Mouse (Mus musculus) heart, postnatal 25 days (tissue): ENCODE data around the gene Agpat4. TPM values are rescaled to one million over a fixed set of nuclear protein-coding genes. Genes with fewer than 3 reads are reported as not detected.
A peak's percentile ranks its signal among the peaks of the same experiment; 100 is the strongest.

Experiments
- DNase-seq: peaks from one replicate; pipeline ENCODE4 v3.0.0; 2022; ENCODE audit warnings: low spot score
- intact Hi-C: fragments of 180-260 bp; cut with DNase I; formaldehyde crosslinking; loops from one replicate; pipeline ENCODE4 v1.15.1; 2025
- total RNA-seq, 2 experiments: library from RNA; stranded (reverse); gene quantifications; 2 replicates each; pipeline ENCODE4 v1.2.3; 2021

Gene Agpat4
- 1 to 10 TPM; 4.5 to 5.1 TPM for total RNA-seq

GRCm38 (mm10) chr17:12118561-12118925, at the start of gene Agpat4:
Agpat4 (plus strand) TSS chr17:12118704.
- DNase-seq, result peak; percentile 6
- intact Hi-C loops, result loop anchor here (5.0 kb wide), 2 partner anchors 49 to 89 kb away; no protein-coding TSS in a partner anchor

GRCm38 (mm10) chr17:12076816-12077215, 41.7 kb upstream of the Agpat4 start:
- no peak for DNase-seq
- intact Hi-C loops, result no loop called here

- no peak for DNase-seq
- intact Hi-C loops, result no loop called here
Measured at GRCm38 (mm10) chr17:12080656-12081495, 37.6 kb upstream of the Agpat4 start.

DNA sequence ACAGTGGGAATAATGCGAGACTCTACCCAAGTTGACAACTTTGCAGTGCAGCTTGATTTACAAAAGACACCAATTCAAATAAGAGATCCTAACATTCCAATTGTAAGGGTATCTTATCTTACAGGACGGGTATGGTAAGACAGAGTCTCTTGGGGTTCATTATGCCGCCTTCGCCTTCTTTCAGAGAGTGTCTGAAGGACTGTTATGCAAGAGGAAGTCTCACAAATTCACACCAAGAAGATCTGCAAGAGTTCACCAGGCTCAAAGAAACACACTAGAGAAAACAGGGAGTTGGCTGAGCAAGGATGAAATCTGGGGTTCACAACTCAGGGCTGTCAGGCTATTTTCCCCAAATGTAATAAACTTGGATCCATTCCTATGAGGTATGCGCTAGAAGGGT, 36.3 kb upstream of the Agpat4 start:
- intact Hi-C loops, result no loop called here
- DNase-seq, result no peak

- DNase-seq, result no peak
- intact Hi-C loops, result no loop called here
Measured at GRCm38 (mm10) chr17:12090261-12090927, 28.1 kb upstream of the Agpat4 start.

- intact Hi-C loops, result no loop called here
- DNase-seq, result no peak
Measured at GRCm38 (mm10) chr17:12092901-12093564, 25.5 kb upstream of the Agpat4 start.

GRCm38 (mm10) chr17:12094016-12094415, 24.5 kb upstream of the Agpat4 start:
- intact Hi-C loops, result no loop called here
- no peak for DNase-seq

- intact Hi-C loops, result no loop called here
Measured at GRCm38 (mm10) chr17:12094827-12095590, 23.5 kb upstream of the Agpat4 start.

DNA sequence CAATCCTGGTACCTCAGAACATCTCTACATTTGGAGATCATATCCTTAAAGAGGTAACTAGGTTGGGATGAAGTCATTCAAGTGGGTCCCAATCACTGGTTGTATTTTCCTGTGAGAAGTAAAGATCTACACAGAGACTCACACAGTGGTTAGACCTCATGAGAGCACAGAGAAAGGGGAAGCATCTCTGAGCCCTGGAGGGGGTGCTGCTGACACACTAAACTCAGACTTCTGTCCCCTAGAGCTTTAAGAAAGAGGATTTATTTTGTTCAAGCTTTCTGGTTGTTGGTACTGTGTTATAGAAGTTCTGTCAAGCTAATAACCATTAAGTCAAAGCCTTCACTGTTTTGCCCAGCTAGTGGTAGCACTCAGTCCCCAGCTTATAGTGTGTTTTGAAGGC, 19.1 kb upstream of the Agpat4 start:
- intact Hi-C loops, result no loop called here
- no peak for DNase-seq

More at GRCm38 (mm10) chr17:12094827-12095590, 23.5 kb upstream of the Agpat4 start:
- no peak for DNase-seq

GRCm38 (mm10) chr17:12102326-12102725, 16.2 kb upstream of the Agpat4 start:
- intact Hi-C loops, result loop anchor here (5.0 kb wide), 1 partner anchor 110 kb away; no protein-coding TSS in a partner anchor
- no peak for DNase-seq

DNA sequence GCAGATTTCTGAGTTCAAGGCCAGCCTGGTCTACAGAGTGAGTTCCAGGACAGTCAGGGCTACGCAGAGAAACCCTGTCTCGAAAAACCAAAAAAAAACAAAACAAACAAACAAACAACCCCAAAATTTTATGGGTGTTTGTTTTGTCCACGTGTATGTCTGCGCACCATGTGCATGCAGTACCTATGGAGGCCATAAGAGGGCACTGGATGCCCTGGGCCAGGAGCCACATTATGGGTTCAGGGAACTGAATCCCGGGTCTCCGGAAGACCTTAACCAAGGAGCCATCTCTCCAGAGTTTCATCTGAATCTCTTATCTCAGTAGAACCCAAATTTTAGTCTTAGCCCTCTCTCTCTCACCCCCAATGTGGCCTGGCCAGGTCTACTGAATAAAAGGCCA, 14.7 kb upstream of the Agpat4 start:
- intact Hi-C loops, result loop anchor here (5.0 kb wide), 1 partner anchor 109 kb away; no protein-coding TSS in a partner anchor
- DNase-seq, result no peak

DNA sequence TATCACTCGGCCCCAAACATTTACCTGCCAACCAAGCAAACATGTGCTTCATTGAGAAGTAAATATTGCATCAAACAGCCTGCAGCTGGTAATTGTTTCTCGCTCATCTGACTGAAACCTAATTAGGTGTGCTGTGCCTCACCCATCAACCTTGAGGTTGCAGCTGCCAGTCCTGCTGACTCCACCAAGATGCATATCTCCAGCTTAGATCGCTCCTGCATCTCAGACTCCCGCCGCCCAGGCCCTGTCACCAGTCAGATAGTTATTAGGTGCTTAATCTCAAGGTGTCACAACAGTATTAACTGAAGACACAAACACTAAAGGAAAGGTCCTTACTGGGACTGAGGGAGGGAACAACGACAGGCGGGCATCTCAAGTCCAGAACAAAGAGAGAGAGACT, 14.3 kb upstream of the Agpat4 start:
- intact Hi-C loops, result loop anchor here (5.0 kb wide), 1 partner anchor 108 kb away; no protein-coding TSS in a partner anchor

DNA sequence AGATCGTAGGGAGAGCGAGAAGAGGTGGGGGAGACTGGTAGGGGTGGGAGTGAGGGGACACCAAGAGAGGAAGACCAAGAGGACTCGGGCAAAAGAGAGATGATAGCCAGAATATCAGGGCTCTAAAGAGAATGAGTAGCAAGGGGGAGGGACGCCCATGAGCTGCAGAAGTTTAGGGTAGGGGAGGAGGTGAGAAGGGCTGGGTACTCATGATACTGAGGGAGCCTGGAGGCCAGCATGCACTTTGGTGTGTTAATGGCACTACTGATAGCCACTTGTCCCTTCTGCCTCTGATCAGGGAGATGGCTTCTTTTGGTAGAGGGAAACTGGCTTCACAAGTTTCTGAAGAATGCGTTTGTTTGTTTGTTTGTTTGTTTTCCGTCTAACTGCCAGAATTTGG, 13.8 kb upstream of the Agpat4 start:
- DNase-seq, result no peak
- intact Hi-C loops, result loop anchor here (5.0 kb wide), 1 partner anchor 108 kb away; no protein-coding TSS in a partner anchor

More for the DNA sequence above, 14.3 kb upstream of the Agpat4 start:
- DNase-seq, result no peak

- no peak for DNase-seq
- intact Hi-C loops, result no loop called here
Measured at GRCm38 (mm10) chr17:12106255-12106654, 12.2 kb upstream of the Agpat4 start.

- DNase-seq, result no peak
- intact Hi-C loops, result no loop called here
Measured at GRCm38 (mm10) chr17:12113626-12114025, 4.9 kb upstream of the Agpat4 start.

DNA sequence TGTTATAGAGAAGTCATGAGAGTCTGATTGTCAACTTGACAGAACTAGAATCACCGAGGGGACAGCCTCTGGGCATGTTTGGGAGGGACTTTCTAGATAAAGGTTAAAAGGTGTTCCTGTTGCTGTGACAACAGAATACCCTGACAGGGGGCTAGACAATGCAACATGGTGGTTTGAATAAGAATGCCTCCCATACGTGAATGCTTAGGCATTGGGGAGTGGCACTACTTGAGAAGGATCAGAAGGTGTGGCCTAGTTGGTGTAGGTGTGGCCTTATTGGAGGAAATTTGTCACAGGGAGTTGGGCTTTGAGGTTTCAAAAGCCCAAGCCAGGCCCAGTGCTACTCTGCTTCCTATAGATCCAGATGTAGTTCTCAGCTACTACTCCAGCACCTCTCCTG, 3.4 kb upstream of the Agpat4 start:
- intact Hi-C loops, result loop anchor here (5.0 kb wide), 2 partner anchors 52 to 92 kb away; no protein-coding TSS in a partner anchor
- DNase-seq, result no peak

GRCm38 (mm10) chr17:12118131-12118530, 373 bp upstream of the Agpat4 start:
- no peak for DNase-seq
- intact Hi-C loops, result loop anchor here (5.0 kb wide), 2 partner anchors 49 to 89 kb away; no protein-coding TSS in a partner anchor

DNA sequence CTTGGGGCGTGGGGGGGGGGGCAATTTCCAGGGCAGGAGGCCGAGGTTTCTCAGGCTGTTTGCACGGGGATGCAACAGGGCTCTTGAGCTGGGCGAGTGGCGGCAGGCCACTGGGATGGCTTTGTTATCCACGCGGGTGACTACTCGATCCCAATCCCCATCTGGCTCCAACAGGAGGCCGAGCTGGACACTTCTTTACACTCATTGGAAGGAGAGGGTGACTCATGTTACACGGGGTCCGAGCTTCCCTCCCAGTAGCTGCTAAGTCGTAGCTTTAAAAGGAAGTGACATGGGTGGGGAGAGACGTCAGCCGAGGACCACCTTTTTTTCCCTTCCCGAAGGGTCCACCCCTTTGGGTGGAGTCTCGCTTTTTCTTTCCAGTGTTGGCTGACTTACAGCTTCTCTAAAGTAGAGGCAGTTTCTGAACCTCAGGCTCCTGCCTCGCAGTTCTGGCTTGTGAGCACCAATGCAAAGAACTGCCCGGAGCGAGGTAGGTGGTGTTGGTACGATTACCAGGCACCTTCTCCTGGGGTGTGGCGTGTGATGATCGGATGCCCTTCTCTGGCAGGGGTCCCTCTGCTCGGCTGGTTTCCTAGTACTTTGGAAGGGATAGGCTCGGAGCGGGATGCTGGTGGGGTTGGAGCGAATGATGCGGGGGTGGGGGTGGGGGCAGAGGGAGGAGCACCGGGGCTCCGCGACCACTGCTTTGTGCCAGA, 580 bp downstream of the Agpat4 start:
- intact Hi-C loops, result loop anchor here (5.0 kb wide), 2 partner anchors 48 to 88 kb away; no protein-coding TSS in a partner anchor
- DNase-seq, result peak; percentile 82

- no peak for DNase-seq
- intact Hi-C loops, result loop anchor here (5.0 kb wide), 2 partner anchors 48 to 88 kb away; no protein-coding TSS in a partner anchor
Measured at GRCm38 (mm10) chr17:12119675-12120074, 1.2 kb downstream of the Agpat4 start.
